Mouse (Mus musculus) midbrain, postnatal 0 days (tissue): Measurements from ENCODE around the gene Cdk6. TPM values are rescaled to one million over a fixed set of nuclear protein-coding genes. Genes with fewer than 3 reads are reported as not detected.
"Not testable (repeated sequence)": the region's sequence is repeated elsewhere in the genome, so short reads cannot be mapped to it uniquely, and the experiment has no call there.

ENCODE experiments used
- ATAC-seq: fragments of 200-750 bp; cut with Nextera tagmentation; 2 replicates; pipeline ENCODE4 v1.8.0; 2017; ENCODE audit warnings: moderate number of reproducible peaks, mild to moderate bottlenecking, moderate TSS enrichment, moderate library complexity; ENCODE audit not compliant: low FRiP score
- DNase-seq: peaks from one replicate; pipeline ENCODE4 v3.0.0-alpha.2; 2015; ENCODE audit warnings: low spot score
- H3K27ac ChIP-seq: fragments of 300-500 bp; sonication (generic); 2 replicates; pipeline ENCODE4 v1.5.1; 2014; ENCODE audit warnings: low read depth, mild to moderate bottlenecking, low read length, mixed read lengths
- H3K27me3 ChIP-seq: fragments of 300-500 bp; sonication (generic); 2 replicates; pipeline ENCODE4 v1.6.1; 2014; ENCODE audit warnings: low read length, control low read depth, mixed read lengths; ENCODE audit not compliant: insufficient read depth
- H3K36me3 ChIP-seq: fragments of 300-500 bp; sonication (generic); 2 replicates; pipeline ENCODE4 v1.6.1; 2014; ENCODE audit warnings: low read length, control low read depth, mixed read lengths; ENCODE audit not compliant: insufficient read depth
- H3K4me1 ChIP-seq: fragments of 300-500 bp; sonication (generic); 2 replicates; pipeline ENCODE4 v1.6.1; 2014; ENCODE audit warnings: mild to moderate bottlenecking, control low read depth, antibody characterized with exemption, low read length, mixed read lengths; ENCODE audit not compliant: insufficient read depth
- H3K4me2 ChIP-seq: fragments of 300-500 bp; sonication (generic); 2 replicates; pipeline ENCODE4 v1.6.1; 2014; ENCODE audit warnings: low read depth, mild to moderate bottlenecking, low read length, mixed read lengths; ENCODE audit not compliant: poor library complexity, severe bottlenecking
- H3K4me3 ChIP-seq: fragments of 300-500 bp; sonication (generic); 2 replicates; pipeline ENCODE4 v1.5.1; 2014; ENCODE audit warnings: low read depth, mild to moderate bottlenecking, low read length, moderate library complexity
- H3K9ac ChIP-seq: fragments of 300-500 bp; sonication (generic); replicated peaks from 2 replicates; pipeline ENCODE4 v1.6.1; 2014; ENCODE audit warnings: mild to moderate bottlenecking, low read length, moderate library complexity, mixed read lengths; ENCODE audit not compliant: poor library complexity, severe bottlenecking
- H3K9me3 ChIP-seq: fragments of 300-500 bp; sonication (generic); 2 replicates; pipeline ENCODE4 v1.6.1; 2016; ENCODE audit warnings: low read length, control low read depth
- CTCF ChIP-seq: IDR thresholded peaks from 2 replicates; pipeline ENCODE4 v1.5.1; 2016; ENCODE audit warnings: antibody characterized with exemption, mild to moderate bottlenecking
- WGBS: fragments of 180-500 bp; shearing (Covaris S2); extraction: QIAGEN DNeasy Blood & Tissue Kit; methylation state at CpG from one replicate; pipeline ENCODE4 v1.1.7; 2014; 5-methylcytosine and 5-hydroxymethylcytosine counted together
- polyA plus RNA-seq: library from polyadenylated mRNA; unstranded; fragments of >200 nt; fragmentation: Nextera tagmentation; extraction: Ambion mirVana; gene quantifications from 2 replicates; pipeline ENCODE4 v1.2.1, GENCODE M21; 2015
- total RNA-seq: library from RNA; depleted of rRNA; stranded (reverse); fragments of >200 nt; gene quantifications from 2 replicates; pipeline ENCODE4 v1.2.3, GENCODE M21; 2014

Gene Cdk6
- total and polyA plus RNA-seq, 2 experiments from 2014 or later, result 4.0 to 7.1 TPM

GRCm38 (mm10) chr5:3396214-3396613 lies 54.9 kb downstream of the Cdk6 start:
- DNase-seq (no peak), ATAC-seq (no peak)
- no peaks in the 10 kb centered on the region for H3K36me3 ChIP-seq
- no peak for TF ChIP-seq CTCF
- 94% methylated on average over 6 of the region's 6 CpGs for WGBS
- no peak overlapping the region for H3K4me3 ChIP-seq
- no peaks in the 10 kb centered on the region for H3K27me3 ChIP-seq
- H3K9ac ChIP-seq, result no peak overlapping the region
- H3K27ac ChIP-seq, result no peak overlapping the region
- H3K4me2 ChIP-seq, result no peak overlapping the region
- no peaks in the 10 kb centered on the region for H3K9me3 ChIP-seq
- no peaks in the 10 kb centered on the region for H3K4me1 ChIP-seq

GRCm38 (mm10) chr5:3396910-3397575 lies 55.8 kb downstream of the Cdk6 start:
- WGBS, result 66% methylated on average over 11 of the region's 11 CpGs
- Histone ChIP-seq H3K27me3 (no peaks in the 10 kb centered on the region), H3K4me1 (no peaks in the 10 kb centered on the region), H3K36me3 (no peaks in the 10 kb centered on the region), H3K9ac (no peak overlapping the region), H3K4me3 (no peak overlapping the region), H3K9me3 (no peaks in the 10 kb centered on the region), H3K27ac (no peak overlapping the region), H3K4me2 (no peak overlapping the region)
- ATAC-seq (no peak), DNase-seq (no peak)
- TF ChIP-seq CTCF, result no peak

GRCm38 (mm10) chr5:3399784-3400494 lies 58.7 kb downstream of the Cdk6 start:
- H3K36me3 ChIP-seq, result no peaks in the 10 kb centered on the region
- H3K4me3 ChIP-seq, result no peak overlapping the region
- no peak for TF ChIP-seq CTCF
- H3K27me3 ChIP-seq, result no peaks in the 10 kb centered on the region
- DNase-seq (peak; percentile 21), ATAC-seq (0 out of 2 replicates have a peak, but pooled peaks have one; percentile 10)
- H3K4me1 ChIP-seq, result no peaks in the 10 kb centered on the region
- H3K9ac ChIP-seq, result no peak overlapping the region
- 57% methylated on average over 7 of the region's 7 CpGs for whole genome bisulfite sequencing
- no peak overlapping the region for H3K27ac ChIP-seq
- no peak overlapping the region for H3K4me2 ChIP-seq
- H3K9me3 ChIP-seq, result no peaks in the 10 kb centered on the region

GRCm38 (mm10) chr5:3405102-3405501 lies 63.8 kb downstream of the Cdk6 start:
- H3K27me3 ChIP-seq, result no peaks in the 10 kb centered on the region
- no peak for TF ChIP-seq CTCF
- peak; percentile 83 for DNase-seq
- no peaks in the 10 kb centered on the region for H3K36me3 ChIP-seq
- H3K4me1 ChIP-seq, result no peaks in the 10 kb centered on the region
- no peak overlapping the region for H3K4me3 ChIP-seq
- 35% methylated on average over 6 of the region's 6 CpGs for WGBS
- no peak overlapping the region for H3K9ac ChIP-seq
- H3K27ac ChIP-seq, result no peak overlapping the region
- H3K9me3 ChIP-seq, result no peaks in the 10 kb centered on the region
- H3K4me2 ChIP-seq, result no peak overlapping the region
- no peak for ATAC-seq

GRCm38 (mm10) chr5:3405503-3405902 lies 64.2 kb downstream of the Cdk6 start:
- Histone ChIP-seq H3K4me2 (no peak overlapping the region), H3K4me1 (no peaks in the 10 kb centered on the region), H3K36me3 (no peaks in the 10 kb centered on the region), H3K27ac (no peak overlapping the region), H3K27me3 (no peaks in the 10 kb centered on the region), H3K9ac (no peak overlapping the region), H3K9me3 (no peaks in the 10 kb centered on the region), H3K4me3 (no peak overlapping the region)
- DNase-seq (no peak), ATAC-seq (no peak)
- 58% methylated on average over 6 of the region's 6 CpGs for WGBS
- no peak for TF ChIP-seq CTCF

GRCm38 (mm10) chr5:3407926-3408325 lies 66.6 kb downstream of the Cdk6 start:
- TF ChIP-seq CTCF, result no peak
- ATAC-seq (no peak), DNase-seq (no peak)
- WGBS, result 90% methylated on average over 9 of the region's 9 CpGs
- no peak overlapping the region for H3K4me2 ChIP-seq
- H3K36me3 ChIP-seq, result no peaks in the 10 kb centered on the region
- H3K9me3 ChIP-seq, result no peaks in the 10 kb centered on the region
- H3K27me3 ChIP-seq, result no peaks in the 10 kb centered on the region
- no peaks in the 10 kb centered on the region for H3K4me1 ChIP-seq
- no peak overlapping the region for H3K9ac ChIP-seq
- H3K27ac ChIP-seq, result no peak overlapping the region
- H3K4me3 ChIP-seq, result no peak overlapping the region

- not testable (repeated sequence) for H3K27me3 ChIP-seq, H3K9me3 ChIP-seq, H3K9ac ChIP-seq, H3K36me3 ChIP-seq, H3K27ac ChIP-seq, DNase-seq, ATAC-seq, H3K4me2 ChIP-seq, H3K4me1 ChIP-seq, H3K4me3 ChIP-seq
- WGBS, result 92% methylated on average over 1 of the region's 1 CpGs
Observed at GRCm38 (mm10) chr5:3418183-3418582, 76.9 kb downstream of the Cdk6 start.
